Mouse (Mus musculus) spleen, postnatal 4 days (tissue): ENCODE measurements around the gene Mvd.

Experiments used
- DNase-seq, 2 experiments: peaks; one replicate each; pipeline ENCODE4 v3.0.0; 2022; ENCODE audit warnings: low spot score in 2 of 2

Mvd gene

GRCm38 (mm10) chr8:122426145-122426544 is 17.1 kb downstream of the Mvd start:
- DNase-seq, result no peak

GRCm38 (mm10) chr8:122423659-122424058 is 19.6 kb downstream of the Mvd start:
- DNase-seq, result no peak

GRCm38 (mm10) chr8:122423217-122423616 is 20.0 kb downstream of the Mvd start:
- no peak for DNase-seq

- no peak for DNase-seq
Observed at GRCm38 (mm10) chr8:122421376-122422070, 21.7 kb downstream of the Mvd start, which contains the start of gene Il17c. Gene Il17c (plus strand): TSS chr8:122422020.

GRCm38 (mm10) chr8:122419881-122420555 is 23.2 kb downstream of the Mvd start:
- no peak for DNase-seq

- DNase-seq, result no peak
Observed at GRCm38 (mm10) chr8:122415554-122415953, 27.7 kb downstream of the Mvd start.

GRCm38 (mm10) chr8:122414311-122414710 is 28.9 kb downstream of the Mvd start:
- DNase-seq, result no peak

- DNase-seq, result no peak
Observed at GRCm38 (mm10) chr8:122407678-122408077, 35.5 kb downstream of the Mvd start.

GRCm38 (mm10) chr8:122405146-122405805 is 37.9 kb downstream of the Mvd start:
- DNase-seq, result no peak

GRCm38 (mm10) chr8:122398186-122398585 is 45.0 kb downstream of the Mvd start:
- no peak for DNase-seq

GRCm38 (mm10) chr8:122395291-122395690 is 47.9 kb downstream of the Mvd start:
- DNase-seq, result no peak

- DNase-seq, result no peak
Observed at GRCm38 (mm10) chr8:122393717-122394116, 49.5 kb downstream of the Mvd start.

GRCm38 (mm10) chr8:122390758-122391157 is 52.5 kb downstream of the Mvd start:
- DNase-seq, result no peak

GRCm38 (mm10) chr8:122389357-122389756 is 53.9 kb downstream of the Mvd start:
- DNase-seq, result no peak
